Mouse (Mus musculus) urinary bladder, postnatal 0 days (tissue): ENCODE results near the gene Nkx2-3. TPM values are rescaled to one million over a fixed set of nuclear protein-coding genes. Genes with fewer than 3 reads are reported as not detected.

Source experiments
- microRNA-seq: library from miRNA; unstranded; fragments of <30 nt; microRNA quantifications from one replicate; pipeline ENCODE4, GENCODE M21; 2016
- polyA plus RNA-seq: library from polyadenylated mRNA; unstranded; fragments of >200 nt; fragmentation: Nextera tagmentation; extraction: Ambion mirVana; gene quantifications from 2 replicates; pipeline ENCODE4 v1.2.1, GENCODE M21; 2015

Nkx2-3 gene
- 0.27 and 0.28 TPM in 2 replicates for polyA plus RNA-seq

DNA sequence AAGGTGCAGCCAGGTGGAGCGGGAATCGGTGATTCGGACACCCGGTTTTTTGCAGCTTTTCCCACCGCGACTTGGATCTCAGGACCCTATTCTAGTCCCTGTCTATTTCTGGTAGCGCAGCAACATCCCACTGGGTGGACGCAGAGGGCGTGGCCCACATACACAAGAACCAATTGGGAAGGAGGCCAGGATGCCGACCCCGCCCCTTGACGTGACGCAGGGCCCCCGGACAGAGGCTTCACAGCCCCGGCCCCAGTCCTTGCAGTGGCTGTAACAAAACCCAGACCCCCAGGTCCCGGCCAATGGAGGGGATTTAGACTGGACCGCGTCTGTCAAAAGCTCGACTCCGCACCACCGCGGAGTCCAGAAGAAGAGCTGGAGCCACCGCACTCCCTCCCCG is at the start of gene Nkx2-3:
Gene Nkx2-3, plus strand, starts transcription at position 275 of the 400 bp plus-strand sequence.

Small RNA genes lying within 50 kb of the gene (microRNA-seq; reads per million reads assigned to microRNA genes)
- not detected for gene Gm22646

Other genes with a start within 250 kb of the Nkx2-3 start
- 6.9 and 7.0 TPM in 2 replicates for gene Hpse2, start 224.0 kb upstream of the Nkx2-3 start, polyA plus RNA-seq
- gene Cnnm1, start 171.9 kb upstream of the Nkx2-3 start, polyA plus RNA-seq = 0.50 and 0.70 TPM in 2 replicates
- gene Got1, start 87.7 kb upstream of the Nkx2-3 start, polyA plus RNA-seq = 37.5 and 40.2 TPM in 2 replicates
- gene Slc25a28, start 62.6 kb downstream of the Nkx2-3 start, polyA plus RNA-seq = 9.1 and 9.3 TPM in 2 replicates
- gene Entpd7, start 77.3 kb downstream of the Nkx2-3 start, polyA plus RNA-seq = 6.7 and 8.5 TPM in 2 replicates
- gene Cutc, start 140.7 kb downstream of the Nkx2-3 start, polyA plus RNA-seq = 10.5 and 12.1 TPM in 2 replicates
- 5.1 and 5.2 TPM in 2 replicates for gene Cox15, start 140.7 kb downstream of the Nkx2-3 start, polyA plus RNA-seq
- 0.50 and 0.54 TPM in 2 replicates for gene Abcc2, start 169.9 kb downstream of the Nkx2-3 start, polyA plus RNA-seq